ENCODE assay signal across 11 mouse cellular contexts in the genomic region with DNA sequence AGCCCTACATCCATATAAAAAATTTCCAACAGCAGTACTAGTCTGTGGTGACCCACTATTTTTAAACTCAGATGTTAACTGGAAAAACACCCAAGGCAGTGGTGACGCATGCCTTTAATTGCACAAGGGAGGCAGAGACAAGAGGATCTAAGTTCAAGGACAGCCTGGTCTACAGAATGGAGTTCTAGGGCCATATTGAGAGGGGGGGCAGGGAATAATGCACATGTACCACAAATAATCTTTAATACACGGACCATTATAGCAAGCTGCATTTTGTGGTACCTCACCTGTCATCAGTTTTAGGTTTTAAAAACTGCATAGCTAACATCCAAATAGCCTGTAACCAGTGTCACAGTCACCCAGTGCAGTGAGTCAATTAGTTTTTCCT. TPM values are rescaled to one million over a fixed set of nuclear protein-coding genes. Genes with fewer than 3 reads are reported as not detected.
A peak's percentile ranks its signal among the peaks of the same experiment; 100 is the strongest.
DNase-seq lines count a peak whose midpoint lies in the region; ATAC-seq and TF ChIP-seq lines count a peak whose summit lies in the region.
"Had no signal": no experiment of that assay in that cellular context is flagged by ENCODE, and none has a peak within 500 bp of the region (broad histone marks: within the 10 kb centered on the region; RNA-seq: fewer than 3 reads in every experiment).

No protein-coding gene starts in this region.

- H3K27ac ChIP-seq in heart, postnatal 0 days (ENCODE audit: low read depth): no peak overlapping the region
- no peak overlapping the region for H3K27ac ChIP-seq in hindbrain, postnatal 0 days
- no peak overlapping the region for H3K27ac ChIP-seq in midbrain, embryonic 16.5 days (ENCODE audit: low read length)
- H3K27ac ChIP-seq: heart, embryonic 13.5 days had no signal

- no peak overlapping the region for H3K4me3 ChIP-seq in heart, postnatal 0 days (ENCODE audit: low read depth, low read length)
- no peak overlapping the region for H3K4me3 ChIP-seq in hindbrain, postnatal 0 days (ENCODE audit: low read length)
- no peak overlapping the region for H3K4me3 ChIP-seq in midbrain, embryonic 16.5 days (ENCODE audit: low read depth, low read length)
- H3K4me3 ChIP-seq: heart, embryonic 13.5 days had no signal

- intact Hi-C loops in heart, postnatal 14 days (cut with DNase I): no loop called here

- H3K9ac ChIP-seq in heart, postnatal 0 days (replicated peaks; ENCODE audit: low read depth, low read length): no peak overlapping the region
- H3K9ac ChIP-seq in hindbrain, postnatal 0 days (replicated peaks; ENCODE audit: low read length): no peak overlapping the region
- H3K9ac ChIP-seq in midbrain, embryonic 16.5 days (ENCODE audit: low read depth, low read length): no peak overlapping the region
- H3K9ac ChIP-seq: heart, embryonic 13.5 days had no signal

- 0 out of 2 replicates have a peak, but pooled peaks have one; percentile 26 for ATAC-seq in heart, postnatal 0 days (ENCODE audit: insufficient read depth, low read depth)
- ATAC-seq in hindbrain, postnatal 0 days: peak; percentile 43
- peak; percentile 16; the same call in 1 of the 2 replicates for ATAC-seq in midbrain, embryonic 16.5 days
- no peak for ATAC-seq in activated CD4-positive, CD25-positive, alpha-beta regulatory T cell, adult 4 months
- no peak for ATAC-seq in inflammation-experienced regulatory T-cells, adult 6 months

- no peak for TF ChIP-seq CTCF in heart, postnatal 0 days (IDR thresholded peaks at IDR 0.05; ENCODE audit: low read depth)
- no peak for TF ChIP-seq CTCF in hindbrain, postnatal 0 days (IDR thresholded peaks at IDR 0.05; ENCODE audit: low read depth)

- DNase-seq in heart, postnatal 0 days (ENCODE audit: low spot score): no peak
- no peak for DNase-seq in heart, postnatal 14 days
- peak; percentile 56 for DNase-seq in NIH3T3 (ENCODE audit: low read depth)
- DNase-seq in hindbrain, postnatal 0 days (ENCODE audit: low spot score): no peak
- DNase-seq in layer of hippocampus, postnatal 10 days (ENCODE audit: low spot score in 2 of 2): no peak
- DNase-seq: cerebellum, postnatal 36 days; left cerebral cortex, postnatal 4 days had no signal

- peaks cover 39% of the 10 kb centered on the region for H3K36me3 ChIP-seq in heart, postnatal 0 days (replicated peaks; ENCODE audit: control insufficient read depth, insufficient read depth, low read length)
- peaks cover 24% of the 10 kb centered on the region for H3K36me3 ChIP-seq in hindbrain, postnatal 0 days (ENCODE audit: insufficient read depth, low read length)
- H3K36me3 ChIP-seq in midbrain, embryonic 16.5 days (ENCODE audit: control insufficient read depth, insufficient read depth, low read length): peaks cover 31% of the 10 kb centered on the region

- no peaks in the 10 kb centered on the region for H3K4me1 ChIP-seq in heart, postnatal 0 days (ENCODE audit: control insufficient read depth, insufficient read depth)
- H3K4me1 ChIP-seq in hindbrain, postnatal 0 days (ENCODE audit: insufficient read depth, low read length): no peaks in the 10 kb centered on the region
- H3K4me1 ChIP-seq in midbrain, embryonic 16.5 days (ENCODE audit: control insufficient read depth, insufficient read depth, low read length): peaks cover 4% of the 10 kb centered on the region; the same call in 1 of the 2 replicates

- H3K27me3 ChIP-seq in heart, postnatal 0 days (ENCODE audit: control insufficient read depth, insufficient read depth, low read length): no peaks in the 10 kb centered on the region
- no peaks in the 10 kb centered on the region for H3K27me3 ChIP-seq in hindbrain, postnatal 0 days (ENCODE audit: insufficient read depth, low read length)
- H3K27me3 ChIP-seq in midbrain, embryonic 16.5 days (ENCODE audit: control insufficient read depth, insufficient read depth, low read depth, low read length): no peaks in the 10 kb centered on the region
- H3K27me3 ChIP-seq: heart, embryonic 13.5 days had no signal

- H3K9me3 ChIP-seq in heart, postnatal 0 days (replicated peaks; ENCODE audit: control insufficient read depth, low read length): no peaks in the 10 kb centered on the region
- no peaks in the 10 kb centered on the region for H3K9me3 ChIP-seq in hindbrain, postnatal 0 days (ENCODE audit: low read length)
- H3K9me3 ChIP-seq in midbrain, embryonic 16.5 days (replicated peaks; ENCODE audit: control insufficient read depth, low read length, poor library complexity, severe bottlenecking): no peaks in the 10 kb centered on the region
- H3K9me3 ChIP-seq: heart, embryonic 13.5 days had no signal

- no peak for TF ChIP-seq EP300 in heart, postnatal 0 days (IDR thresholded peaks at IDR 0.05; ENCODE audit: low read depth)

- H3K4me2 ChIP-seq in heart, postnatal 0 days (ENCODE audit: low read depth, low read length): no peak overlapping the region
- no peak overlapping the region for H3K4me2 ChIP-seq in hindbrain, postnatal 0 days (ENCODE audit: low read depth, low read length)
- no peak overlapping the region for H3K4me2 ChIP-seq in midbrain, embryonic 16.5 days (ENCODE audit: low read length)
- H3K4me2 ChIP-seq: heart, embryonic 13.5 days had no signal

- WGBS in heart, postnatal 0 days: 46% methylated on average over 2 of the region's 2 CpGs
- WGBS in hindbrain, postnatal 0 days: 49% methylated on average over 2 of the region's 2 CpGs
- 46% methylated on average over 2 of the region's 2 CpGs for WGBS in midbrain, embryonic 16.5 days

RNA-seq across cellular contexts. Expression of a gene that starts 10.8 kb away (rescaled TPM):
- total RNA-seq in heart, postnatal 0 days (2014; rRNA removed; ENCODE audit: low replicate concordance): 145 and 171 TPM in 2 replicates
- polyA plus RNA-seq in heart, postnatal 0 days (2015; fragmentation: Nextera tagmentation; extraction: Ambion mirVana): 718 and 775 TPM in 2 replicates
- 100 to 1,000 TPM; 433 to 481 TPM for total RNA-seq in heart, postnatal 14 days (2021)
- total RNA-seq in hindbrain, postnatal 0 days (2014; rRNA removed): 143 and 192 TPM in 2 replicates
- 876 and 940 TPM in 2 replicates for polyA plus RNA-seq in hindbrain, postnatal 0 days (2015; fragmentation: Nextera tagmentation; extraction: Ambion mirVana)
- polyA plus RNA-seq in midbrain, embryonic 16.5 days (2015; fragmentation: Nextera tagmentation; extraction: Ambion mirVana): 1,316 and 1,531 TPM in 2 replicates
- 1,000 to 10,000 TPM in 1 of 2 experiments, 100 to 1,000 TPM in 1; 998 to 1,298 TPM for polyA plus RNA-seq in activated CD4-positive, CD25-positive, alpha-beta regulatory T cell, adult 4 months (2017; shearing (Covaris generic))
- total RNA-seq in layer of hippocampus, postnatal 10 days (2021): 100 to 1,000 TPM; 703 to 723 TPM
- polyA plus RNA-seq in inflammation-experienced regulatory T-cells, adult 6 months (2017; shearing (Covaris generic)): 1,000 to 10,000 TPM; 1,055 to 1,311 (median 1,271) TPM

RNA-seq across cellular contexts. Expression of a gene that starts 11.2 kb away (rescaled TPM):
- total RNA-seq in heart, postnatal 0 days (2014; rRNA removed; ENCODE audit: low replicate concordance): 66.0 and 94.1 TPM in 2 replicates
- 270 and 295 TPM in 2 replicates for polyA plus RNA-seq in heart, postnatal 0 days (2015; fragmentation: Nextera tagmentation; extraction: Ambion mirVana)
- 10 to 100 TPM; 77.3 to 81.0 TPM for total RNA-seq in heart, postnatal 14 days (2021)
- 82.1 and 87.9 TPM in 2 replicates for total RNA-seq in hindbrain, postnatal 0 days (2014; rRNA removed)
- 463 and 522 TPM in 2 replicates for polyA plus RNA-seq in hindbrain, postnatal 0 days (2015; fragmentation: Nextera tagmentation; extraction: Ambion mirVana)
- polyA plus RNA-seq in midbrain, embryonic 16.5 days (2015; fragmentation: Nextera tagmentation; extraction: Ambion mirVana): 407 and 417 TPM in 2 replicates
- polyA plus RNA-seq in activated CD4-positive, CD25-positive, alpha-beta regulatory T cell, adult 4 months (2017; shearing (Covaris generic)): 100 to 1,000 TPM; 744 to 779 TPM
- total RNA-seq in layer of hippocampus, postnatal 10 days (2021): 100 to 1,000 TPM; 184 to 186 TPM
- 100 to 1,000 TPM; 598 to 900 (median 693) TPM for polyA plus RNA-seq in inflammation-experienced regulatory T-cells, adult 6 months (2017; shearing (Covaris generic))

RNA-seq across cellular contexts. Expression of a gene that starts 26.4 kb away (rescaled TPM):
- total RNA-seq in heart, postnatal 0 days (2014; rRNA removed; ENCODE audit: low replicate concordance): 2.7 and 5.0 TPM in 2 replicates
- 1.2 and 1.3 TPM in 2 replicates for polyA plus RNA-seq in heart, postnatal 0 days (2015; fragmentation: Nextera tagmentation; extraction: Ambion mirVana)
- 1 to 10 TPM in 1 of 2 experiments, under 1 TPM in 1; 0.56 to 1.0 TPM for total RNA-seq in heart, postnatal 14 days (2021)
- total RNA-seq in hindbrain, postnatal 0 days (2014; rRNA removed): 7.8 and 11.5 TPM in 2 replicates
- polyA plus RNA-seq in hindbrain, postnatal 0 days (2015; fragmentation: Nextera tagmentation; extraction: Ambion mirVana): 5.2 and 5.3 TPM in 2 replicates
- polyA plus RNA-seq in midbrain, embryonic 16.5 days (2015; fragmentation: Nextera tagmentation; extraction: Ambion mirVana): 8.9 and 9.6 TPM in 2 replicates
- polyA plus RNA-seq in activated CD4-positive, CD25-positive, alpha-beta regulatory T cell, adult 4 months (2017; shearing (Covaris generic)): 1 to 10 TPM in 1 of 2 experiments, under 1 TPM in 1; 0.60 to 1.0 TPM
- total RNA-seq in layer of hippocampus, postnatal 10 days (2021): 1 to 10 TPM; 4.4 to 4.7 TPM
- under 1 TPM; 0.54 to 0.87 (median 0.55) TPM for polyA plus RNA-seq in inflammation-experienced regulatory T-cells, adult 6 months (2017; shearing (Covaris generic))

Comparison
In these comparisons a context has a peak if more than half of its experiments do, and no peak if none do; other contexts are left out.
1. ATAC-seq: peak in heart, postnatal 0 days (single experiment), hindbrain, postnatal 0 days (single experiment) and midbrain, embryonic 16.5 days (single experiment); none in activated CD4-positive, CD25-positive, alpha-beta regulatory T cell, adult 4 months (single experiment) and inflammation-experienced regulatory T-cells, adult 6 months (single experiment).